Comparison of ENCODE assay signal across 9 mouse cellular contexts in genomic region chr5:124350350-124350749, GRCm38 (mm10). TPM values are rescaled to one million over a fixed set of nuclear protein-coding genes. Genes with fewer than 3 reads are reported as not detected.
A peak's percentile ranks its signal among the peaks of the same experiment; 100 is the strongest.
DNase-seq lines count a peak whose midpoint lies in the region; ATAC-seq lines count a peak whose summit lies in the region.
"Had no signal": no experiment of that assay in that cellular context is flagged by ENCODE, and none has a peak within 500 bp of the region (broad histone marks: within the 10 kb centered on the region; RNA-seq: fewer than 3 reads in every experiment).

No protein-coding gene starts in this region.

- H3K27ac ChIP-seq in neural tube, embryonic 11.5 days (ENCODE audit: low read depth, low read length), result peak overlapping the region; percentile 99
- H3K27ac ChIP-seq in limb, embryonic 13.5 days, result peak overlapping the region; percentile 99; the same call in 1 of the 2 replicates
- H3K27ac ChIP-seq in stomach, embryonic 16.5 days (ENCODE audit: low read length), result peak overlapping the region; percentile 97; the same call in 1 of the 2 replicates

- H3K36me3 ChIP-seq in neural tube, embryonic 11.5 days (ENCODE audit: control insufficient read depth, insufficient read depth, low read length), result peaks cover 18% of the 10 kb centered on the region
- H3K36me3 ChIP-seq in limb, embryonic 13.5 days, result peaks cover 43% of the 10 kb centered on the region
- H3K36me3 ChIP-seq in stomach, embryonic 16.5 days (ENCODE audit: control insufficient read depth, insufficient read depth, low read length), result peaks cover 22% of the 10 kb centered on the region; the same call in 1 of the 2 replicates

- no peaks in the 10 kb centered on the region for H3K9me3 ChIP-seq in neural tube, embryonic 11.5 days (ENCODE audit: control insufficient read depth, low read length)
- no peaks in the 10 kb centered on the region for H3K9me3 ChIP-seq in limb, embryonic 13.5 days
- no peaks in the 10 kb centered on the region for H3K9me3 ChIP-seq in stomach, embryonic 16.5 days (replicated peaks; ENCODE audit: control insufficient read depth, low read length)

- 89% methylated on average over 2 of the region's 2 CpGs for WGBS in neural tube, embryonic 11.5 days
- WGBS in limb, embryonic 13.5 days, result 83% methylated on average over 2 of the region's 2 CpGs
- 85% methylated on average over 2 of the region's 2 CpGs for WGBS in stomach, embryonic 16.5 days

- peak overlapping the region; percentile 100 for H3K9ac ChIP-seq in neural tube, embryonic 11.5 days (ENCODE audit: low read length)
- H3K9ac ChIP-seq in limb, embryonic 13.5 days, result peak overlapping the region; percentile 100; the same call in 1 of the 2 replicates
- H3K9ac ChIP-seq in stomach, embryonic 16.5 days (ENCODE audit: low read length), result peak overlapping the region; percentile 100

- H3K4me3 ChIP-seq in neural tube, embryonic 11.5 days (ENCODE audit: low read depth, low read length), result peak overlapping the region; percentile 93
- peak overlapping the region; percentile 97; the same call in 1 of the 2 replicates for H3K4me3 ChIP-seq in limb, embryonic 13.5 days
- H3K4me3 ChIP-seq in stomach, embryonic 16.5 days (replicated peaks; ENCODE audit: low read length), result no peak overlapping the region
- H3K4me3 ChIP-seq: left cerebral cortex, adult 2 months had no signal

- ATAC-seq in neural tube, embryonic 11.5 days (ENCODE audit: insufficient read depth, low FRiP score, low TSS enrichment), result no peak
- ATAC-seq in limb, embryonic 13.5 days (ENCODE audit: low FRiP score, low read depth), result no peak
- ATAC-seq in stomach, embryonic 16.5 days (ENCODE audit: insufficient read depth, low FRiP score), result no peak

- no peaks in the 10 kb centered on the region for H3K27me3 ChIP-seq in neural tube, embryonic 11.5 days (ENCODE audit: control insufficient read depth, insufficient read depth, low read length)
- no peaks in the 10 kb centered on the region for H3K27me3 ChIP-seq in limb, embryonic 13.5 days
- H3K27me3 ChIP-seq in stomach, embryonic 16.5 days (ENCODE audit: control insufficient read depth, insufficient read depth, low read length), result no peaks in the 10 kb centered on the region

- H3K4me1 ChIP-seq in neural tube, embryonic 11.5 days (ENCODE audit: control insufficient read depth, insufficient read depth, low read length), result peaks cover 15% of the 10 kb centered on the region; the same call in 1 of the 2 replicates
- peaks cover 20% of the 10 kb centered on the region for H3K4me1 ChIP-seq in limb, embryonic 13.5 days
- H3K4me1 ChIP-seq in stomach, embryonic 16.5 days (ENCODE audit: control insufficient read depth, insufficient read depth, low read length), result peaks cover 23% of the 10 kb centered on the region

- H3K4me2 ChIP-seq in neural tube, embryonic 11.5 days (ENCODE audit: low read depth), result peak overlapping the region; percentile 67
- H3K4me2 ChIP-seq in limb, embryonic 13.5 days (replicated peaks), result peak overlapping the region; percentile 97
- no peak overlapping the region for H3K4me2 ChIP-seq in stomach, embryonic 16.5 days (ENCODE audit: low read depth, low read length)

- peak; percentile 50 for DNase-seq in cerebellum, adult 11-12 months
- no peak for DNase-seq in cerebellum, adult 8-10 months
- DNase-seq in neural tube, embryonic 11.5 days (ENCODE audit: low spot score), result no peak
- no peak for DNase-seq in neural tube, embryonic 10.5 days (ENCODE audit: extremely low spot score, low spot score)
- no peak for DNase-seq in adrenal gland, postnatal 36 days
- DNase-seq in urinary bladder, postnatal 4 days (ENCODE audit: low spot score in 2 of 2), result no peak

RNA-seq across cellular contexts. Expression of gene Cdk2ap1, which starts 12.5 kb away (rescaled TPM):
- polyA plus RNA-seq in neural tube, embryonic 11.5 days (2014; fragmentation: Nextera tagmentation; extraction: Ambion mirVana), result 431 and 462 TPM in 2 replicates
- polyA plus RNA-seq in limb, embryonic 13.5 days (2015; fragmentation: Nextera tagmentation; extraction: Ambion mirVana), result 43.7 and 49.6 TPM in 2 replicates
- 18.6 and 22.0 TPM in 2 replicates for polyA plus RNA-seq in stomach, embryonic 16.5 days (2015; fragmentation: Nextera tagmentation; extraction: Ambion mirVana)
- 100 to 1,000 TPM; 155 to 187 TPM for total RNA-seq in adrenal gland, postnatal 36 days (2021)

RNA-seq across cellular contexts. Expression of gene 2810006K23Rik, which starts 22.5 kb away (rescaled TPM):
- 21.7 and 23.0 TPM in 2 replicates for polyA plus RNA-seq in neural tube, embryonic 11.5 days (2014; fragmentation: Nextera tagmentation; extraction: Ambion mirVana)
- 16.2 and 16.3 TPM in 2 replicates for polyA plus RNA-seq in limb, embryonic 13.5 days (2015; fragmentation: Nextera tagmentation; extraction: Ambion mirVana)
- polyA plus RNA-seq in stomach, embryonic 16.5 days (2015; fragmentation: Nextera tagmentation; extraction: Ambion mirVana), result 13.3 and 16.1 TPM in 2 replicates
- 10 to 100 TPM; 14.8 to 15.0 TPM for total RNA-seq in adrenal gland, postnatal 36 days (2021)

RNA-seq across cellular contexts. Expression of gene Mphosph9, which starts 22.6 kb away (rescaled TPM):
- 16.5 and 17.3 TPM in 2 replicates for polyA plus RNA-seq in neural tube, embryonic 11.5 days (2014; fragmentation: Nextera tagmentation; extraction: Ambion mirVana)
- 12.1 and 13.2 TPM in 2 replicates for polyA plus RNA-seq in limb, embryonic 13.5 days (2015; fragmentation: Nextera tagmentation; extraction: Ambion mirVana)
- polyA plus RNA-seq in stomach, embryonic 16.5 days (2015; fragmentation: Nextera tagmentation; extraction: Ambion mirVana), result 7.7 and 8.5 TPM in 2 replicates
- total RNA-seq in adrenal gland, postnatal 36 days (2021), result 10 to 100 TPM in 1 of 2 experiments, 1 to 10 TPM in 1; 6.8 to 10.4 TPM
